10 mouse cellular contexts compared by ENCODE assay signal in genomic region chr14:24068693-24069092, GRCm38 (mm10). TPM values are rescaled to one million over a fixed set of nuclear protein-coding genes. Genes with fewer than 3 reads are reported as not detected.
A peak's percentile ranks its signal among the peaks of the same experiment; 100 is the strongest.
DNase-seq lines count a peak whose midpoint lies in the region; ATAC-seq and TF ChIP-seq lines count a peak whose summit lies in the region.
"Had no signal": no experiment of that assay in that cellular context is flagged by ENCODE, and none has a peak within 500 bp of the region (broad histone marks: within the 10 kb centered on the region; RNA-seq: fewer than 3 reads in every experiment).

No protein-coding gene starts in this region.

- H3K9me3 ChIP-seq in forebrain, embryonic 14.5 days (replicated peaks; ENCODE audit: control insufficient read depth, low read length), result no peaks in the 10 kb centered on the region
- no peaks in the 10 kb centered on the region for H3K9me3 ChIP-seq in forebrain, embryonic 12.5 days
- H3K9me3 ChIP-seq in ES-E14 (ENCODE audit: control insufficient read depth, insufficient read depth, low read depth, low read length), result no peaks in the 10 kb centered on the region
- H3K9me3 ChIP-seq: embryonic facial prominence, embryonic 12.5 days had no signal

- no peaks in the 10 kb centered on the region for H3K36me3 ChIP-seq in forebrain, embryonic 14.5 days (ENCODE audit: control insufficient read depth, insufficient read depth, low read length)
- no peaks in the 10 kb centered on the region for H3K36me3 ChIP-seq in forebrain, embryonic 12.5 days (replicated peaks)
- H3K36me3 ChIP-seq in ES-E14 (ENCODE audit: control insufficient read depth, insufficient read depth, low read length, poor library complexity, severe bottlenecking), result no peaks in the 10 kb centered on the region
- H3K36me3 ChIP-seq: embryonic facial prominence, embryonic 12.5 days had no signal

- peak; percentile 33 for DNase-seq in forebrain, embryonic 14.5 days (ENCODE audit: low spot score)
- DNase-seq in left cerebral cortex, adult 18-20 months (ENCODE audit: low spot score in 2 of 2), result peak; percentile 36 to 37
- DNase-seq in left cerebral cortex, adult 8-10 months (ENCODE audit: low spot score in 2 of 2), result no peak
- peak; percentile 29 for DNase-seq in ES-E14 (ENCODE audit: low read depth, low spot score)
- DNase-seq in layer of hippocampus, adult 9-11 months, result peak; percentile 9
- no peak for DNase-seq in B cell, adult 2 months
- no peak for DNase-seq in urinary bladder, adult 18-20 months (ENCODE audit: low spot score in 2 of 2)
- DNase-seq: gastrocnemius, postnatal 14 days had no signal

- no peaks in the 10 kb centered on the region for H3K4me1 ChIP-seq in forebrain, embryonic 14.5 days (ENCODE audit: control insufficient read depth, insufficient read depth, low read length)
- no peaks in the 10 kb centered on the region for H3K4me1 ChIP-seq in forebrain, embryonic 12.5 days
- H3K4me1 ChIP-seq in ES-E14 (ENCODE audit: control insufficient read depth in 2 of 2, insufficient read depth in 2 of 2, low read length in 2 of 2, poor library complexity in 1 of 2), result no peaks in the 10 kb centered on the region
- H3K4me1 ChIP-seq: embryonic facial prominence, embryonic 12.5 days had no signal

- WGBS in forebrain, embryonic 14.5 days, result 56% methylated on average over 4 of the region's 4 CpGs
- WGBS in forebrain, embryonic 12.5 days, result 54% methylated on average over 4 of the region's 4 CpGs

- H3K4me2 ChIP-seq in forebrain, embryonic 14.5 days (ENCODE audit: low read length), result no peak overlapping the region
- H3K4me2 ChIP-seq in forebrain, embryonic 12.5 days, result no peak overlapping the region
- H3K4me2 ChIP-seq: embryonic facial prominence, embryonic 12.5 days had no signal

- in situ Hi-C loops in ES-E14 (cut with MboI; ENCODE audit: low sequenced_read_pairs in 2 of 2, unreplicated experiment in 2 of 2), result loop anchor here (10.0 to 25.0 kb wide), 2 partner anchors 216 to 219 kb away; partner anchors contain the start of gene E330034G19Rik (in 1 of the 2)

- no peak overlapping the region for H3K9ac ChIP-seq in forebrain, embryonic 14.5 days (ENCODE audit: low read length)
- no peak overlapping the region for H3K9ac ChIP-seq in forebrain, embryonic 12.5 days
- no peak overlapping the region for H3K9ac ChIP-seq in ES-E14 (ENCODE audit: insufficient read depth, low read depth, low read length, poor library complexity, severe bottlenecking)
- H3K9ac ChIP-seq: embryonic facial prominence, embryonic 12.5 days had no signal

- H3K27me3 ChIP-seq in forebrain, embryonic 14.5 days (replicated peaks; ENCODE audit: control insufficient read depth, insufficient read depth, low read length), result no peaks in the 10 kb centered on the region
- H3K27me3 ChIP-seq in forebrain, embryonic 12.5 days, result no peaks in the 10 kb centered on the region
- H3K27me3 ChIP-seq: embryonic facial prominence, embryonic 12.5 days had no signal

- no peak overlapping the region for H3K27ac ChIP-seq in forebrain, embryonic 14.5 days (ENCODE audit: low read depth, low read length)
- H3K27ac ChIP-seq in forebrain, embryonic 12.5 days, result no peak overlapping the region
- H3K27ac ChIP-seq in ES-E14 (ENCODE audit: insufficient read depth, low read depth, low read length, poor library complexity, severe bottlenecking), result no peak overlapping the region
- H3K27ac ChIP-seq: embryonic facial prominence, embryonic 12.5 days had no signal

- H3K4me3 ChIP-seq in forebrain, embryonic 14.5 days (ENCODE audit: low read depth, low read length), result no peak overlapping the region
- H3K4me3 ChIP-seq in forebrain, embryonic 12.5 days (replicated peaks), result no peak overlapping the region
- H3K4me3 ChIP-seq in ES-E14 (ENCODE audit: insufficient read depth in 1 of 2, low read depth in 1 of 2, low read length in 2 of 2, poor library complexity in 1 of 2, severe bottlenecking in 1 of 2), result no peak overlapping the region
- H3K4me3 ChIP-seq: embryonic facial prominence, embryonic 12.5 days had no signal

- no peak for ATAC-seq in forebrain, embryonic 14.5 days
- no peak for ATAC-seq in forebrain, embryonic 12.5 days (ENCODE audit: low FRiP score)

TF ChIP-seq in ES-E14, 5 proteins besides CTCF, POLR2A, EP300 and RAD21:
- TF ChIP-seq ZNF384 (IDR thresholded peaks at IDR 0.05; ENCODE audit: low read depth, low read length) (no peak), HCFC1 (IDR thresholded peaks at IDR 0.05; ENCODE audit: borderline replicate concordance, insufficient read depth, low read length) (no peak), MAFK (IDR thresholded peaks at IDR 0.05; ENCODE audit: insufficient read depth, low read depth, low read length) (no peak), ZC3H11A (IDR thresholded peaks at IDR 0.05; ENCODE audit: borderline replicate concordance, low read depth, low read length) (no peak), CHD2 (IDR thresholded peaks at IDR 0.05; ENCODE audit: low read depth, low read length) (no peak)

RNA-seq across cellular contexts. Expression of gene Kcnma1, which starts 54.4 kb away (rescaled TPM):
- polyA plus RNA-seq in forebrain, embryonic 14.5 days (2014; fragmentation: Nextera tagmentation; extraction: Ambion mirVana), result 6.6 and 9.7 TPM in 2 replicates
- 1.9 and 2.6 TPM in 2 replicates for polyA plus RNA-seq in forebrain, embryonic 12.5 days (2016; fragmentation: Nextera tagmentation; extraction: Ambion mirVana)
- total RNA-seq in left cerebral cortex, adult 18-20 months (2021), result 100 to 1,000 TPM; 160 to 172 TPM
- 100 to 1,000 TPM; 151 to 190 (median 165) TPM for total RNA-seq in left cerebral cortex, adult 8-10 months (2022)
- total RNA-seq in ES-E14 (2012; rRNA removed), result 0.49 and 1.5 TPM in 2 replicates

Comparison
In these comparisons a context has a peak if more than half of its experiments do, and no peak if none do; other contexts are left out.
1. DNase-seq: peak in forebrain, embryonic 14.5 days (single experiment), left cerebral cortex, adult 18-20 months (2 of 2), ES-E14 (single experiment) and layer of hippocampus, adult 9-11 months (single experiment); none in left cerebral cortex, adult 8-10 months (0 of 2), B cell, adult 2 months (0 of 2) and urinary bladder, adult 18-20 months (0 of 2).
2. RNA of gene Kcnma1, which starts 54.4 kb away (total RNA-seq): 151 to 190 TPM in left cerebral cortex, adult 8-10 months and 160 to 172 TPM in left cerebral cortex, adult 18-20 months; 0.49 to 1.5 TPM in ES-E14; every median in the first group is over 10 times any median in the second.